In the genomic region with DNA sequence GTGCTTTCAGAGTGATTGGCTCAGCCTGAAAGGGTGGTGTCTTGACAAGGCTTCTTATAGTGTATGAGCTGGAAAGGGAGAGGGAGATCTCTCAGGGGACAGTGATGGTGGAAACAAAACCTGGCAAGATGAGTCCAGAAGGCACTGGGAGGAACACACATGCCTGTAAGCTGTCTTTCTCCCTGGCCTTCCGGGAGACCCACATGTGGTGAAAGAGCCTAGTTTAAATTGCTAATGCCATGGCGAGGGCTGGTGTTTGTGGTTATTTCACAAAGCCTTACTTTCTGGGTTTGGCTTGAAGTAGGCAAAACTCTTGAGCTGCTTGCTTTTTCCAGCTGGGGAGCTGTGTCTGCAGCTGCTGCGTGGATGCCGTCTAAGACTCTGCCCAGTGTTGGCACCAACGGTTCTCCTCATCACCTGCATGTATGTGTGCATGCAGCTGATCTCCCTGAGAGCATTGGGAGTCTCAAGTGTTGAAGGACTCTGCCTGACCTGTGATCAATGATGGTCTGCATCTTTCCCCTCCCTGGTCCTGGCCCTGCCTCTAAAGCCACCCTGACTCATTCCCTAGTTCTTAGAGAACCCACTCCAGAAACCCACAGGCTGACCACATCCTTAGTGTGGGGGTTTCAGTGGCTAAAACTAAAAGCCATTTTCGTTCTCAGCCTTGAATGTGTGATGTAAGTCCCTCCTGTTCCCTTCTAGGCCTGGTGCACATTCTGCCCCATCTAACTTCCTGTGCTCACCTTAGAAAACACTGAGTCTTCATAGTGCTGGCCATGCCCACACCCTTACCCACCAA, we compare ENCODE assay signal across 19 mouse cellular contexts.
DNase-seq lines count a peak whose midpoint lies in the region; ATAC-seq lines count a peak whose summit lies in the region.
"Had no signal": no experiment of that assay in that cellular context is flagged by ENCODE, and none has a peak within 500 bp of the region (broad histone marks: within the 10 kb centered on the region; RNA-seq: fewer than 3 reads in every experiment).

No protein-coding gene starts in this region.

- no peak overlapping the region for H3K27ac ChIP-seq in embryonic facial prominence, embryonic 15.5 days (replicated peaks)
- H3K27ac ChIP-seq in intestine, embryonic 16.5 days (ENCODE audit: low read length): no peak overlapping the region
- H3K27ac ChIP-seq: forebrain, embryonic 10.5 days; gastrocnemius, adult 2 months; intestine, embryonic 15.5 days; limb, embryonic 12.5 days; neural tube, embryonic 15.5 days had no signal

- no peak overlapping the region for H3K4me3 ChIP-seq in embryonic facial prominence, embryonic 15.5 days (replicated peaks)
- H3K4me3 ChIP-seq in intestine, embryonic 16.5 days (ENCODE audit: low read length): no peak overlapping the region
- H3K4me3 ChIP-seq: forebrain, embryonic 10.5 days; gastrocnemius, adult 2 months; intestine, embryonic 15.5 days; limb, embryonic 12.5 days; midbrain, embryonic 15.5 days; neural tube, embryonic 15.5 days had no signal

- intact Hi-C loops in heart, postnatal 10 days (cut with DNase I): no loop called here

- H3K4me2 ChIP-seq in embryonic facial prominence, embryonic 15.5 days (replicated peaks): no peak overlapping the region
- no peak overlapping the region for H3K4me2 ChIP-seq in intestine, embryonic 16.5 days (ENCODE audit: low read depth, low read length)
- H3K4me2 ChIP-seq: intestine, embryonic 15.5 days; limb, embryonic 12.5 days; midbrain, embryonic 15.5 days; neural tube, embryonic 15.5 days had no signal

- H3K27me3 ChIP-seq in embryonic facial prominence, embryonic 15.5 days: no peaks in the 10 kb centered on the region
- H3K27me3 ChIP-seq in intestine, embryonic 16.5 days (replicated peaks; ENCODE audit: control insufficient read depth, insufficient read depth, low read length): no peaks in the 10 kb centered on the region
- H3K27me3 ChIP-seq: intestine, embryonic 15.5 days; limb, embryonic 12.5 days; midbrain, embryonic 15.5 days; neural tube, embryonic 15.5 days had no signal

- no peak overlapping the region for H3K9ac ChIP-seq in embryonic facial prominence, embryonic 15.5 days
- no peak overlapping the region for H3K9ac ChIP-seq in intestine, embryonic 16.5 days (ENCODE audit: low read depth, low read length)
- H3K9ac ChIP-seq: intestine, embryonic 15.5 days; limb, embryonic 12.5 days; liver, postnatal 0 days; midbrain, embryonic 15.5 days; neural tube, embryonic 15.5 days had no signal

- H3K36me3 ChIP-seq in embryonic facial prominence, embryonic 15.5 days: no peaks in the 10 kb centered on the region
- no peaks in the 10 kb centered on the region for H3K36me3 ChIP-seq in intestine, embryonic 16.5 days (ENCODE audit: control insufficient read depth, insufficient read depth, low read length)
- H3K36me3 ChIP-seq: forebrain, embryonic 10.5 days; intestine, embryonic 15.5 days; limb, embryonic 12.5 days; midbrain, embryonic 15.5 days; neural tube, embryonic 15.5 days had no signal

- 42% methylated on average over 6 of the region's 6 CpGs for WGBS in embryonic facial prominence, embryonic 15.5 days
- WGBS in intestine, embryonic 16.5 days: 73% methylated on average over 6 of the region's 6 CpGs

- no peaks in the 10 kb centered on the region for H3K9me3 ChIP-seq in embryonic facial prominence, embryonic 15.5 days (replicated peaks)
- no peaks in the 10 kb centered on the region for H3K9me3 ChIP-seq in intestine, embryonic 16.5 days (ENCODE audit: control insufficient read depth, low read length)
- H3K9me3 ChIP-seq: forebrain, embryonic 10.5 days; intestine, embryonic 15.5 days; limb, embryonic 12.5 days; midbrain, embryonic 15.5 days; neural tube, embryonic 15.5 days had no signal

- DNase-seq in 3134 (ENCODE audit: extremely low read depth, insufficient read length, low spot score) (peak; percentile 48), 3T3-L1 (ENCODE audit: low read depth, low spot score) (peak; percentile 44)
- peak; percentile 68 to 83 for DNase-seq in natural killer cell, adult 2 months (ENCODE audit: low spot score in 2 of 2)
- no peak for DNase-seq in heart, postnatal 10 days
- DNase-seq in yolk sac, embryonic 10.5 days (ENCODE audit: low spot score): no peak
- DNase-seq in testis, postnatal 10 days (ENCODE audit: low spot score): no peak
- DNase-seq: cerebellum, adult 2 months; gastrocnemius, adult 2 months; heart, postnatal 4 days; kidney, postnatal 25 days; liver, postnatal 0 days; lung, postnatal 4 days had no signal

- H3K4me1 ChIP-seq in embryonic facial prominence, embryonic 15.5 days: no peaks in the 10 kb centered on the region
- H3K4me1 ChIP-seq in intestine, embryonic 16.5 days (ENCODE audit: control insufficient read depth, insufficient read depth, low read length): no peaks in the 10 kb centered on the region
- H3K4me1 ChIP-seq: intestine, embryonic 15.5 days; limb, embryonic 12.5 days had no signal

- peak; percentile 67; the same call in 1 of the 2 replicates for ATAC-seq in embryonic facial prominence, embryonic 15.5 days (ENCODE audit: insufficient number of reproducible peaks, low FRiP score, low TSS enrichment, low read depth)
- ATAC-seq in intestine, embryonic 16.5 days: no peak
- ATAC-seq: intestine, embryonic 15.5 days; liver, postnatal 0 days; midbrain, embryonic 15.5 days had no signal

Comparison
In these comparisons a context has a peak if more than half of its experiments do, and no peak if none do; other contexts are left out.
1. DNase-seq: peak in 3134 (single experiment), 3T3-L1 (single experiment) and natural killer cell, adult 2 months (2 of 2); none in heart, postnatal 10 days (0 of 2), yolk sac, embryonic 10.5 days (single experiment) and testis, postnatal 10 days (single experiment).